Mouse (Mus musculus) 3T3-L1 (cell line): Measurements from ENCODE around the gene Prr19.
A peak's percentile ranks its signal among the peaks of the same experiment; 100 is the strongest.

Experiments
- DNase-seq: peaks from one replicate; pipeline ENCODE4 v3.0.0-alpha.2; 2015; ENCODE audit warnings: low read depth, low spot score

Gene Prr19

DNA sequence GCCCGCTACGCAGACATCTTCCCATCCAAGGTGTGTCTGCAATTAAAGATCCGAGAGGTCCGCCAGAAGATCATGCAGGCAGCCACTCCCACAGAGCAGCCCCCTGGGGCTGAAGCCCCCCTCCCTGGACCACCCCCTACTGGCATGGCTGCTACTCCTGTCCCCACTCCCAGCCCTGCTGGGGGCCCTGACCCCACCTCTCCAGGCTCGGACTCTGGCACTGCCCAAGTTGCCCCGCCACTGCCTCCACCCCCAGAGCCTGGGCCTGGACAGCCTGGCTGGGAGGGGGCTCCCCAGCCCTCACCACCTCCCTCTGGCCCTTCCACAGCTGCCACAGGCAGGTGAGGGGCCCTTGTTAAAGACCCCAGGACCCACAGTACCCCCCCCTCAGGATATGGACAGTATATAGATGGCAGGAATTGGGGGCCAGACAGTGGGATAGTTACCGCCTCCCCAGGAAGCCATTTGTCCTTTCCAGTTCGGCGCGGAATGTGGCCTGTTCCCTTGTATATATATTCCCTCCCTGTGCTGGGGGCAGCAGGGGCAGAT, 7.9 kb upstream of the Prr19 start:
- no peak for DNase-seq

DNA sequence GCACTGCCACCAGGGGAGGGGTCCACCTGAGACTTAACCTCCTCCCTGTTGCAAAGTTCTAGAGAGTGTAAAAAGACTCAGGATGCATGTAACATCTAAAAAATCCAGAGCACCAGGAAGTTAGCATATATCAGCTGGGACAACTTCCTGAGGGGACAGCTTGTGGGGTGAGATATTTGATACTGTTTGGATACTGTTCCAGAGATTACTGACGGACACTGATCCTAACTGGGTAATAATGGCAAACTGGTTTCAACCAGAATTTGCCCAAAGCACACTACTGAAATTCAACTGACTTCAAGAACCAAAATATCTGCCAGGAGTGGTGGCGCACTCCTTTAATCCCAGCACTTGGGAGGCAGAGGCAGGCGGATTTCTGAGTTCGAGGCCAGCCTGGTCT, 6.7 kb upstream of the Prr19 start:
- DNase-seq: no peak

DNA sequence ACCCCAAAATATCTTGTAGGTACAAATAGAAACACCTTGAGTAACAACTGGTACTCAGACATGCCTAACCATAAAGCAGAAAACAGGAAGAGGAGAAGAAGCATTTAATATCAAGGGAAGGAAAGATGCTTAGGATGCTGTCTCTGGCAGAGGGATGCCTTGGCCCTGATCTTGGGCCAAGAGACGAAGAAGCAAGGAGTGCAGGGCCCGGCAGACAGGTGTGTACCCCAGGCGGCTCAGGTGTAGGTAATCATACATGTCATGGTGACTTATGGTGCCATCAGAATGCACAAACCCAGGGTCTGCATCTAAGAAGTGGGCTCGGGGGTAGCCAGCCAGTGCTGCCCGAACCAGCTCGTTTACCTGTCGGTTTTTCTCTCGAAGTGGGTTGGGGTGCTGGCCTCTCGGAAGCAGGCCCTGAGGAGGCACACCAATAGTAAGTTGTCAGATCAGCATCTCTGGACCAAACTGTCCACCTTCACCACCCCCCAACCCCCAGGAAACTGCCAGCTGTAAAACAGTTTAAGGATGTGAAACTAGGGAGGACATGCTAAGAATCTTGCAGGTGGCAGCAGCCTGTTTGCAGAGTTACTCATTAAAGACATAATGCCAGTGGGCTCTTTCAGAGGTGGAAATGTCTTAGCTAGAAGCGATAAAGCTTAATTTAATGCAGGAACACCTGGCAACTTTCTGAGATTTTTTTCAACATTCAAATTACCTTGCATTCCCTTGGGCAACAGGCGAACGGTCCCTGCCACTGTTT, 6.1 kb upstream of the Prr19 start:
- DNase-seq: no peak

DNA sequence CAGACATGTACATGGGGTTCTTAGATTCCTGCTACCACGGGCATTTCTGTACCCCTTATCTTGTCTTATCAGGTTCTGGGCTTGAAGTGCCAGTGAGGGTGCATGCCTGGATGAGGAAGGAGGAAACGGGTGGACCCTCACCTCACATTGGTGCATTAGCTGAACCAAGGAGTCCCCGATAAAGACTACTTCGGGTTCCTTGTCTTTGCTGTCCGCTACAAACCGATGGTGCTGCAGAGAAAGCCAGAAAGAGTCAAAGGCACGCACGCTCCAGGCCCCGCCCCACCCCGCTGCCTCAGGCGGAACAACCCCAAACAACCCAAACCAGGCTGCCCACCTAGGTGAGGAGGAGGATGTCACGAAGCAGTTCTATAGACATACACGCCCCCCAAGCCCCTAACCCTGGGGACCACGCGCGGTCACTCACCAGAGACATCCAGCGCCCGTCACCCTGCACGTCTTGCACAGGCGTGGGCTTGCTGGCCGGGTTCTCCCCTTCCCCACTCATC, 4.2 kb upstream of the Prr19 start:
- DNase-seq: peak; percentile 47

DNA sequence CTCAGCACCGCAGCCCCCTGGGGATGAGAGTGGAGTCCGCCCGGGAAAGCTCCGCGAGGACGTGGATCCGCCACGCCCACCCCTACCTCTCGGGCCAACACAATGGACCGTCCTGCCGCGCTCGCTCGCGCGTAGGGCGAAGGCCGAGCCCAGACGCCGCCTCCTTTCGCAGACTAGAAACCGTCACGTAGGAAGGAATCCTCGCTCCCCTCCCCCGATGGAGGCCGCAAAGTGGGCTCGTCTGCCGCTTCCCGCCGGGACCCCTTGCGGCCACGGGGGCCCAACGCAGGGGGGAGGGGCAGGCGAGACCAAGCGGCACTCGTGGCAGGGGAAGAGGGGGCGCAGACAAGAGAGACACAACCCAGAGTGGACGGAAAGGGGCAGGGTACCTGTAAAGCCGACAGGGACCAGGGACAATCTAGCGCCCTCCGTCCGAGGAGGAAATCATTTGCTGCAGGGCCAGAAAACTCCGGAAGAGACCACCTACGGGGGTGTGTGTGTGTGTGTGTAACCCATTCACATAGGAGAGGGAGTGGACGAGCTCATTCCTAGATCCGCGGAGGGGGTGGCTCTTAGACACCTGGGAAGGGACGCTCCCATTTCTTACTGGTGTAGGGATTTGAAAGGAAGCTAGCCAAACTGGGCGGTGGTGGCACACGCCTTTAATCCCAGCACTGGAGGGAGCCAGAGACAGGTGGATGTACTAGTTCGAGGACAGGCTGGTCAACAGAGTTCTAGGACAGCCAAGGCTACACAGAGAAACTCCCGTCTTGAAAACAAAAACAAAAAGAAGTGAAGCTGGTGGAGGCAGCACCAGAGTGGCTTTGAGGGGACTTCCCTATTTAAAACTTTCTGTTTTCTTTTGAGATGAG, 3.5 kb upstream of the Prr19 start, which contains the start of gene Pafah1b3:
Gene Pafah1b3, minus strand, starts transcription at position 533 of the 872 bp plus-strand sequence.
- peak; percentile 95 for DNase-seq

DNA sequence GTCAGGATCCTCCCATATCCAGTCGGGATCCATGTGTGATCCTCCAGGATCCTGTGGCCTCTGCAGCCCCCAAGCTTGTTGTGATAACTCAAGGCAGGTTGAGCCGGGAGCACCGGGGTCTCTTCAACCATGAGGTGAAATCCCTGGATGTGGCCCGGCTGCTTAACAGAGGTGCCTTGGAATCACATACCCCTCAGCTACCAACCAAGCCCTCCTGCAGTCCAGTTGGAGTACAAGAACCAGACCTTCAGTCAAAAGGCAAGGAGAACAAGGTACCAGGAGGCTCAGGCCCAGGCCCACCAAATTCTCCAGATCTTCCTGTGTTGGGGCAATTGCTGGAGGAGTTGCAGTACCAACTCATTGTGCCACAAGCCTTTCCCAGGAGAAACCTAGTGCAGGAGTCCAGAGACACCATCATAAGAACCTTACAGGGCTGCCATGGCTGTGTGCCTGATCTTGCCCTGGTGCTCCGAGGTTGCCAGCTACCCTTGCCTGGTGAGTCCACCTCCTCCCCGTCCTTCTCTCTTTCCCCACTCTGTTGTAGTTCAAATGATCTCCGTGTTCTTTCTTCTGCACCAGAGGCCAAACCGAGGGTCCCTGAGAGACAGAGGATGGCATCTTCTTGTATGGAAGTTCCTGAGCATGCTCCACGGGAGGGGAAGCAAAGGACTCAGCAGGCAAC, 1.9 kb downstream of the Prr19 start:
- no peak for DNase-seq

DNA sequence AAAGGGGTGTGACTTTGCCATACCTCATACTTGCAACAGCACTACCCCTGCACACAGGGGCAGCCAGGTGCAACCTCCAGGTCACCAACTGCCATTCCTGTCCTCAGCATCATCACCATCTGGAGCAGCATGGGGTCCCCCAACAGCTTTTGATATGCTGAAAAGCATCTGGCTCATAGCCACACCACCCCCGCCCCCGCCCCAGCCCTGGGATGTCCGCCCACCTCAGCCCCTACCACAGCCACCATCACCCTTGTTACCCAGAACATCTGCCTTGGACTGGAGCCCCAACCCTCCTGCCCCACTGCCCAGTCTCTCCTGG, 2.4 kb downstream of the Prr19 start:
- DNase-seq: no peak

DNA sequence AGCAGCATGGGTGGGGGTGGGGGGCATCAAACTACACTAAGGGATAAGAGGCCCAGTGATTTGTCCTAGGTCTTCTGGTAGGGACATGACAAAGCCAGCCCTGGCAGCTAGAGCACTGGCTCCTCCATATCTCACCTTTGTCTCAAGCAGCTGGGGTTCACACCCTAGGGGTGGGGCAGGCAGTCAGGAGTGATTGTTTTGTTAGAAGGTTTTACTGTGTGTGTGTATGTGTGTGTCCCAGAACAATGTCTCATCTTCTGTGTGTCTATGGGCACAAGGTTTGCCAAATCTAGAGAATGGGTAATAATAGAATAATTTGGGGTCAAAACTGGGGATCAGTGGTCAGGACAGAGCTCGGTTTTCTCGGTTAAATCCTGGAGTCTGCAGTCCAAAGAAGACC, 4.3 kb downstream of the Prr19 start:
- DNase-seq: no peak

DNA sequence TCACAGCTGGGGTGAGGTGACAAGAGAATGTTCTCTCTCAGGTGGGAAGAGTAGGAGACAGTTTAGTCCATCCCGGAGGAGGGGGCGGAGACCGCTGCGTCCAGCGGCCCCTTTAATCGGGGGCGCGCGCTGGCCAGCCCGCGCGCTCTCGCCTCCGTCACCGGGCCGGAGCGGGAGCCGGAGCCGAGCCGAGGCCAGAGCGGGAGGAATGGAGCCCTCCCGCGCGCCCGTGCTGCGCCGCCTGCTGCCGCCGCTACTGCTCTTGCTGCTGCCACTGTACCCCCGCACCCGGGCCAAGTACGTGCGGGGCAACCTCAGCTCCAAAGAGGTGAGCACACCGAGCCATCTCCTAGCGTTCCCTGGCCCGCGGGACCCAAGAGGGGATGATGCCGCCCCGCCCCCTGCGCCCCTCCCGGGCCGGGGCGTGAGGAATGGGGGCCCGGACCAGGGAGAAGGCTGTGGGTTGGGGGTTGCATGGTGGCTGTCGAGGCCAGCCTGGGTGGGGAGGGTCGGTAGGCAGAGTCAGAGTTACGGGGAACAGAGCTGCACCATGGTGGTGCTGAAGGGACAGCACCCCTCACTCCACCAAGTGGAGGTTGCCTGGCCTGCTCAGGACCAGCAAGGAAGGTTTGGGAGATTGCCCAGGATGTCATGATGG, 4.9 kb downstream of the Prr19 start, which contains the start of gene Tmem145:
Gene Tmem145, plus strand, starts transcription at position 151 of the 658 bp plus-strand sequence.
- DNase-seq: peak; percentile 47

DNA sequence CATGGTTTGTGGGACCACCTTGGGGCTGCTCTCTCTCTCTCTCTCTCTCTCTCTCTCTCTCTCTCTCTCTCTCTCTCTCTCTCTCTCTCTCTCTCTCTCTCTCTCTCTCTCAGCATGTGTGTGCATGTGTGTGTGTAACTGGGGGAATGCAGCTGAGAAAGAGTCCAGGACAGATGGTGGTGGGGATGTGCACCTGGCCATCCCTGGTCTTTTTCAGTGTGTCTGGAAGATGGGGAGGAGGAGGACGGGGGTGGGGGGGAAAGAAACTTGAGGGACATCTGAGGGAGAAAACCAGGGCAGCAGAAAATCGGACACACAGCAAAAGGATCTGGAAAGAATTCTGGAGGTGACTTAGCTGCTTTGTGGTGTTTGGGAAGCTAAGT, 5.4 kb downstream of the Prr19 start:
- no peak for DNase-seq

DNA sequence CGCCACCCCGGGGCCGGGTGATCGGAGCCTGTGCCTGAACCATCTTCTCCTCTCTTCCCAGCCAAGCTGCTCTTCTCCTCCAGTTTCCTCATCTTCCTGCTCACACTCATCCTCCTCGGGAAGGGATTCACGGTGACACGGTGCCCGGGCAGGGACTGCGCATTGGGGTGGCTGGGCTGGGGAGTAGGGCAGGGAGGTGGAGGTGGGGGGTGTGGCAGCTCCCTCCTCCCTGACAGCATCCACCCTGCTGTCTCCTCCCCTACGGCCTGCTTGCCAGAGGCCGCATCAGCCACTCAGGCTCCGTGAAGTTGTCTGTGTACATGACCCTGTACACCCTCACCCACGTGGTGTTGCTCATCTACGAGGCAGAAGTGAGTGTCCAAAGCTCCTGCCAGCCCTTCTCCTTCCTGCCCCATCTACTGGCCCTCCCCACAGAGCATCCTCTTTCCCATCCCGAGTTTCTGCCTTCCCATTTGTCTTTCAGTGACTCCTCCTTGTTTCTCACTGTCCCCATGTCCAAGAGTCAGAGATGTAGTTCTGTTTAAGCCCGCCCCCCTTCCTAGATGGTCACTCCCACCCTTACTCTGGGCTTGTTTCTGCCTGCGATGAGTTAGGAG, 7.6 kb downstream of the Prr19 start:
- no peak for DNase-seq

DNA sequence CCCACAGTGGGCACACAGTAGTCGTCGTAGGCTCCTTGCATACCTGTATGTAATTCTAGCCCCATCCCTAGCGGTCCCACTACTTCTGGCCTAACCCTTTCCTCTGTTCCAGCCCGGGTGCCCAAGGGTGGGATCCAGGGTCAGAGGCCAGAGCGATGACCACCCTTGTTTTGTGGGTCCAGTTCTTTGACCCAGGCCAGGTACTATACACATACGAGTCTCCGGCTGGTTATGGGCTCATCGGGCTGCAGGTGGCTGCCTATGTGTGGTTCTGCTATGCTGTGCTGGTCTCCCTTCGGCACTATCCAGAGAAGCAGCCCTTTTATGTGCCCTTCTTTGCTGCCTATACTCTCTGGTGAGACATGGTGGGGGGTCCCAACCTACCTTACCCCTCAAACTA, 8.2 kb downstream of the Prr19 start:
- DNase-seq: no peak

DNA sequence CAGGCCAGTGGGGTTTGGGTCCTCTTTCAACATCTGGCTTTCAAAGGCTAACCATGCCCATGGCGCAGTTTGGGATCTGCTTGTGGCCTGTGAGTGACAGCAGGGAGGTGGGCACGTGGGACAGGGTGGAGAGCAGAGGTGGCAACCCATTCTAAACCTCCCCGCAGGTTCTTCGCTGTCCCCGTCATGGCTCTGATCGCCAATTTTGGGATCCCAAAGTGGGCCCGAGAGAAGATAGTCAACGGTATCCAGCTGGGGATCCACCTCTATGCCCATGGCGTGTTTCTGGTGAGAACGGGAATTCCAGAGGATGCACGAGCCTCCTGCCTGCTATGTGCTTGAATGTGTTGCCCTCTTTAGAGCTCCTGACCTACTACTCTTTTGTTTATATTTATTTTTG, 10.0 kb downstream of the Prr19 start:
- no peak for DNase-seq

DNA sequence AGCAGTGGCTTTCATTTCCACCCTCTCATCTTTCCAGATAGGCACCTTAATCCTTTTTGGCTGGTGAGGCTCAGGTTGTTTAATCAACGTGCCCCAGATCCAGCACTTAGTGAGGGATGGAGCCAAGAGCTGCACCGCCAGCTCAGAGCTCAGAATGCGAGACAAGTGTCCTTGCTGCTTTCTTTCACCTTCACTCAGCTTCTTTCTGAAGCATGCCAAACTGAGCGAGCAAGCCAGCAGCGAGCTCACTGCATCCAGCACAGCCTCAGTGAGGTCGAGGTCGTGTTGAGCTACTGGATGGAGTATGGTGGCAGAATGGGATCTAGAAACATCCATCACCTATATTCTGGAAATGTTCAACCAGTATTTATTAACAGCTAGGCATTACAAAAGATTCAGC, 12.1 kb downstream of the Prr19 start:
- no peak for DNase-seq

DNA sequence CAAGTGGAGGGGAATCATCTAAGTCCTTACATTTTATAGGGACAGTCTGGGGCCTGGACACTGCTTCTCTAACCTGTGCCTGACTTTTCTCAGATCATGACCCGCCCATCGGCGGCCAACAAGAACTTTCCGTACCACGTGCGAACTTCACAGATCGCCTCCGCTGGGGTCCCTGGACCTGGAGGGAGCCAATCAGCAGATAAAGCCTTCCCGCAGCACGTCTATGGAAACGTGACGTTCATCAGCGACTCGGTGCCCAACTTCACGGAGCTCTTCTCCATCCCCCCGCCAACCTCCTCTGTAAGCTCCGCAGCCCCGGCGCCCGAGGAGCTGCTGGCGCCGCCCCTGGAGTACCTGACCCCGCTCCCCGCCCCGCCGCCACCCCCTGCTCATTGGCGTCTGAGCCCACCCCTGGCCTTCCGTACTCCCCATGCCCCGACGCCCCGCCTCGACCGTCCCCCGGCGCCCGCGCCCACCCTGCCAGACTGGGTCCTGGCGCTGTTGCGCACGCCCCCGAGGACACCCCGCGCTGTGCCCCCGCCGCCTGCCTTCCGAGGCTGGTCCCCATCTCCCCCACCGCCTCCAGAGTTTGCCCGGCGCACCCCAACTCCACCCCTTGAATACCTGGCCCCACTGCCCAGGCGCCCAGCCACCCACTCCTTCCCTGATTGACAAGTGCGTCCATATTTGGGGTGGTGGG, 13.5 kb downstream of the Prr19 start:
- DNase-seq: no peak

DNA sequence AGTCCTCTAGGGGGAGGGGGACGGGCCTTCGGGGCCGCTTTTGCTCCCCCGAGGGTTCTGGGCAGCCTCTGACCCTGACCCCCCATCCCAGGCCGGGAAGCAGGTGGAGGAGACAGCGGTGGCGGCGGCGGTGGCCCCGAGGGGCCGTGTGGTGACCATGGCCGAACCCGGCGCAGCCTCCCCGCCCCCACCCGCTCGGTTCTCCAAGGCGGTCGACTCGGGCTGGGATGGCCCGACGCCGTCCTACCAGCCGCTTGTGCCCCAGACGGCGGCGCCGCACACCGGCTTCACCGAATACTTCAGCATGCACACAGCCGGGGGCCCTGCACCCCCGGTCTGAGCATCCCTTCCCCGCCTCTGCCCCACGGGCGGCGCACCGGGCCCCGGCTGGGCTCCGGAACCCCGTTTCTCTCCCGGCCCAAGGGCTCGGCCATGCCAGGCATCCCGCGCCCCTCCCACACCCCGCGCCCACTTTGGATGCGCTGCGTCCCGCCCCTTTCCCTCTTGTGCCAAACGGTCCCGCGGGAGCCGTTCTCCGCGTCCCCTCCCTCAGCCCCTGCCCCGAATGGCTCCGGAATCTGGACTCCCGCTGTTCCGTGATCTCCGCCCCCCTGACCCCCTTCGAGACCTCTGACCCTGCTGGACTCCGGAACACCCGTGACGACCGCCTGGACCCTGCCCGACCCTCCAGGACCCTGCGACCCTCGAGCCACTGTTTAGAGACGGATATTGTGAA, 14.3 kb downstream of the Prr19 start:
- DNase-seq: no peak

DNA sequence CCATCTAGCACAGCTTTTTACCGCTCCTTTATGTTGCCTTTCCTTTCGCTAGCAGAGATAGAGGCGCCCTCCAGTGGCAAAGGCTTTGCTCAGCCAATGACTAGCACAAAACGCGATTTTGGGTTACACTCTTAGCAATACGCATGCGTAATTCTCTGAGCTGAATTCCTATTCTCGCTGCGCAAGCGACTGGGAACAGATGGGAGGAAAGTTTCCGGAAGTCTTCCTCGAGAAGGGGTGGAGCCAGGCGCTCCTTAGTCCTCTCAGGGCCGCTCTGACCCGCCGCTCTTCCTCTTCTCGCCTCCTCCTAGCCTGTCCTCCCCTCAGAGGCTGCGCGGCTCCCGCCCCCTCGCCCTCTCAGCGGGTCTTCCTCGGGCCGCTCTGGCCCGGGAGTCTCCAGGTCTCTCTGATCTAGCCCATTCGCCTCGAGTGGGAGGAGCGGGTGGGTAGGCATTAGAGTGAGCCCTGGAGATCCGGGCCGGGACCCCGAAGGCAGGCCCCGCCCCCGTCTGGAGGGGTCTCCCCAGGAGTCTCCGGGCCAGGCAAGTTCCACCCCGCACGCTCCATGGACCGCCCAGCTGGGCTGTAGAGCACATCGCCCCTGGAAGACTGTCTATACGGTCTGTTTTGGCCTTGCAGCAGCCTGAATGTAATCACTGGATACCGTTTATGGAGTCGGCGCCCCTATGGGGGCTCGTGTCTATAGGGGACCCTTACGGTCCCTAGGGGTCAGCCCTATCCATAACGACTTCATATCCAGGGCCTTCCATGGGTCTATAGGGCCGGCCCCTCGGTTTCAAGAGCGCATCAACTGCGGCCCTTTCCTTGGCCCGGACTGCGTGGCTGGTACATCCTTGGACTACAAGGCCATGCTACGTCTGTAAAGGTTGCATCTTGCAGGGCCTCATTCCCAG, 15.6 kb downstream of the Prr19 start, which contains the start of gene Megf8:
Gene Megf8, plus strand, starts transcription at position 633 of the 914 bp plus-strand sequence.
- peak; percentile 99 for DNase-seq

DNA sequence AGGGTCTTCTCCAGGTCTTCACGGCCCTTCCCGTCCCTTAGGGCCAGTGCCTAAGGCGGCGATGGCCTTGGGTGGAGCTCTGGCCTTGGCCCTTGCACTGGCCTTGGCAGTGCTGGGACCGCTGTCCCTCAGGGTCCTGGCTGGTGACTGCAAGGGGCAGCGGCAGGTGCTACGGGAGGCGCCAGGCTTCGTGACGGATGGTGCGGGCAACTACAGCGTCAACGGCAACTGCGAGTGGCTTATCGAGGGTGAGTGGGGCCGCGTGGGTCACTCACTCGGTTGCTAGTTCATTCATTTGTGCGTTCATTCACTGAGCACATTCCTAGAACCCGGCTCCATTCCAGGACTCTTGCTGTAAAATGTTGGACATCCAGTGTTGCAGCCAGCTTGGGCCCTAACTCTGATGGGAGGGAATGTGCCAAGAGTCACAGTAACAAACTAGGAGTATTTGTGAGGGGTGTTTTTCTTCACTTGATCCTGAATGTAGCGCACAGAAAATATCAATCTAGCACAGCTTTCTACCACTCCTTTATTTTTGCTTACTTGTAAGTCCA, 16.3 kb downstream of the Prr19 start:
- DNase-seq: peak; percentile 21
